Mouse (Mus musculus): ENCODE data around the gene Amn1. TPM values are rescaled to one million over a fixed set of nuclear protein-coding genes. Genes with fewer than 3 reads are reported as not detected.
A peak's percentile ranks its signal among the peaks of the same experiment; 100 is the strongest.
"Not testable (repeated sequence)": the region's sequence is repeated elsewhere in the genome, so short reads cannot be mapped to it uniquely, and the experiment has no call there.

Amn1 gene
- total and polyA plus RNA-seq, 2 experiments from 2014 or later: 37.5 to 90.6 TPM

DNA sequence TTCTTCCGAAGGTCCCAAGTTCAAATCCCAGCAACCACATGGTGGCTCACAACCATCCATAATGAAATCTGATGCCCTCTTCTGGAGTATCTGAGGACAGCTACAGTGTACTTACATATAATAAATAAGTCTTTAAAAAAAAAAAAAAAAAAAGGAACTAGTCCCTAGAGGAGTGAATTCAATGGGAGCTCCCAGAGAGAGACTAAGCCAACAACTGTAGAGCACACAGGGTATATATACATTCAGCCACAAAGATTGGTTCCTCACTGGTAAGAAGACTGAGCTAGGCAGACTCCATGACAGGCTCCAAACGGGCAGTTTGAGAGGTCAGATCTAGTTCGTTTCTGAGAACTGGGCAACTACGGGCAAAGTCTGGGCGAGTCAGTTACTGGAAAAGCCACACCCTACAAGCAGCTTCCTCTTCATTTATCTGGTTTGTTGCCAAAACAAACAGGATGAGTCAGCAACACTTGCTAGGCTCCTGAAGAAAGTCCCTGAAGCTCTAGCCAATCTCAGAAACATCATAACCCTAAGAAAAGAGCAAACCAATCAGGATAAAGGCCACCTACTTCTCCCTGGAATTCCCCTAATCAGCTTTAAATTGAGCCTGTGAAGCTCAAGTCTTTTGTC is 4.9 kb upstream of the Amn1 start:
- no peaks in the 10 kb centered on the region for H3K4me1 ChIP-seq (ENCODE audit: insufficient read depth, low read length)
- TF ChIP-seq CTCF (IDR thresholded peaks at IDR 0.05; ENCODE audit: low read depth): no peak
- no peaks in the 10 kb centered on the region for H3K27me3 ChIP-seq (ENCODE audit: insufficient read depth, low read length)
- DNase-seq (ENCODE audit: low spot score): no peak
- no peak overlapping the region for H3K4me3 ChIP-seq (ENCODE audit: low read length)
- no peak for ATAC-seq
- no peak overlapping the region for H3K4me2 ChIP-seq (ENCODE audit: low read depth, low read length)
- WGBS: 84% methylated on average over 5 of the region's 5 CpGs
- H3K27ac ChIP-seq: no peak overlapping the region
- no peaks in the 10 kb centered on the region for H3K36me3 ChIP-seq (ENCODE audit: insufficient read depth, low read length)
- H3K9ac ChIP-seq (replicated peaks; ENCODE audit: low read length): no peak overlapping the region
- no peaks in the 10 kb centered on the region for H3K9me3 ChIP-seq (ENCODE audit: low read length)

DNA sequence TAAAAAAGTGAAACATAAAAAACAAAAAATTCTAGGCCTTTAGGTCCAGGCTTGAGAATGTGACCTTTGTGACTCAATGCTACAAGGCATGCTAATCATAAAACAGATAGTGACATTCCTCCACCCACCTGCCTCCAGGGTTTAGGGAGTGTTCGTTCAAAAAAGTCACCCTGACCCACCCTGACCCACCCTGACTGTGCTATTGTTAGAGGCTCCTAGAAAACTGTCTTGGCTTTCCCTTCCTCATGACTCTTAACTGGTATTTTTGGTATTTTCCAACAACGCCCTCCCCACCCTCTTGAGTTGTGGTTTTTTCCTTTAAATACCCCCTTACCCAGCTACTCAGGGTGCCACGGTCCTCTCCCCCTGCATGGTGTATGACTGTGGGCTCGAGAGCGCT is 3.4 kb upstream of the Amn1 start:
- not testable (repeated sequence) for H3K4me3 ChIP-seq (ENCODE audit: low read length); H3K27me3 ChIP-seq (ENCODE audit: insufficient read depth, low read length); H3K36me3 ChIP-seq (ENCODE audit: insufficient read depth, low read length); ATAC-seq; H3K4me2 ChIP-seq (ENCODE audit: low read depth, low read length); DNase-seq (ENCODE audit: low spot score); H3K4me1 ChIP-seq (ENCODE audit: insufficient read depth, low read length); H3K27ac ChIP-seq; H3K9me3 ChIP-seq (ENCODE audit: low read length); H3K9ac ChIP-seq (replicated peaks; ENCODE audit: low read length)
- 86% methylated on average over 5 of the region's 5 CpGs for WGBS

DNA sequence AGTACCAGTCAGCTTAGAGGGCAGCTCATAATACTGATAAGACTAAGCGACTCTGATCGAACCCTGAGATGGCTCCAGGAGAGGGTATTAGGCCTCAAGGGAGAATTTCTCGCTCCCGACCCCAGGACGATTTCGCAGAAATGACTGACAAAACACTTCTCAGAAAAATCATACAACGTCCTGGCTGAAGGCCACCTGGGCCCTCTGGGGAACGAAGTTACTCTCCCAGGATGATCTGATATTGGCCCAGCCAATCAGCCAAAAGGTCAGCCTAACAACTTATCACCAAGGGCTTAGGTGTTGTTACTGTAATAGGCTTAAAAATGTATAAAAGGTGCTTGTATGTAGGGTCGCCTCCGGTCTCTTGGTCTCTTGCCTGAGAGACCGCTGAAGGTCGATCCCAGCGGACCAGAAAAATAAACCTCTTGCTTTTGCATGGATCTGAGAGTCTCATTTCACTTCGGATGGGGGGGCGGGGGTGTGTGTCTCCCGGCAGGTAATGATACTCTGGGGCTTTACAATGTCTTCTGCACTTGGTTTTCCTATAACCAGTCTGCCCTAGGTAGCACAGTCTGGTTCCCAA is 919 bp upstream of the Amn1 start:
- 95% methylated on average over 16 of the region's 16 CpGs for WGBS
- H3K9ac ChIP-seq (replicated peaks; ENCODE audit: low read length): no peak overlapping the region
- no peak for TF ChIP-seq CTCF (IDR thresholded peaks at IDR 0.05; ENCODE audit: low read depth)
- peaks cover 9% of the 10 kb centered on the region for H3K4me1 ChIP-seq (ENCODE audit: insufficient read depth, low read length)
- H3K27ac ChIP-seq: peak overlapping the region; percentile 98; the same call in 1 of the 2 replicates
- H3K27me3 ChIP-seq (ENCODE audit: insufficient read depth, low read length): no peaks in the 10 kb centered on the region
- H3K4me2 ChIP-seq (ENCODE audit: low read depth, low read length): peak overlapping the region; percentile 76; the same call in 1 of the 2 replicates
- no peaks in the 10 kb centered on the region for H3K36me3 ChIP-seq (ENCODE audit: insufficient read depth, low read length)
- H3K9me3 ChIP-seq (ENCODE audit: low read length): no peaks in the 10 kb centered on the region
- DNase-seq (ENCODE audit: low spot score) (no peak), ATAC-seq (no peak)
- H3K4me3 ChIP-seq (ENCODE audit: low read length): no peak overlapping the region

DNA sequence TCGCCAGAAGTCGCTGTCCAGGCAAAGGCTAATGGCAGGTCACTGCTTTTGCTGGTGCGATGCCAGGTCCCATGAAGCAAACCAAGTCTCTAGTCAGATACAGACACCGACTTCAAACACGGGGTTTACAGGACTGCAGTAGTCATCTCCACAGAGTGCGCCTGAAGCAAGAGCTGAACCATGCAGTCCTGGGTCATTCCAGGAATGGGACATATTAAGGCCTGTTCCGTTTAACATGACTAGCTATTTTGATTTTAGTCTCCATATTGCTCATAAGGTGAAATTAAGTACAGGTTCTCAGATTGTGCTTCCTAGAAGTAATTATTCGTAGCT is 379 bp upstream of the Amn1 start:
- 34% methylated on average over 8 of the region's 8 CpGs for WGBS
- Histone ChIP-seq H3K4me2 (ENCODE audit: low read depth, low read length) (peak overlapping the region; percentile 76), H3K27ac (peak overlapping the region; percentile 98)

DNA sequence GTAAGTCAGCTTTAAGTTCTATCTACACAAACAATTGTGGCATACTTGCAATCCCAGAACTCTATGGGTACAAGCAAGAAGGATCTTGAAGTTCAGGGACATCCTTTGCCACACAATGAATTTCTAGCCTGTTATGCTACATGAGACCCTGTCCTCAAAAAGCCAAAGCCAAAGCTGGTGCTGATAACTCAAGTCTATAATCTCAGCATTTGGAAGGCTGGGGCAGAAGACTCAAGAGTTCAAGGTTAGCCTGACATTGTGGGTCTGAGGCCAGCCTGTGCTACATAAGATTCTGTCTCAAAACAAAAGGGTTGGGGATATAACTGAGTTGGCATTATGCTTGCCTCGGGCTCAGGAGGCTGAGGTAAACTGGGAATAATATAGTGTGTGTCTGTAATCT is 1.1 kb downstream of the Amn1 start:
- Histone ChIP-seq H3K9me3 (ENCODE audit: low read length) (no peaks in the 10 kb centered on the region), H3K9ac (replicated peaks; ENCODE audit: low read length) (peak overlapping the region; percentile 92; the same call in 1 of the 2 replicates), H3K4me2 (ENCODE audit: low read depth, low read length) (peak overlapping the region; percentile 76), H3K27ac (no peak overlapping the region), H3K27me3 (ENCODE audit: insufficient read depth, low read length) (no peaks in the 10 kb centered on the region), H3K36me3 (ENCODE audit: insufficient read depth, low read length) (no peaks in the 10 kb centered on the region; the same call in 1 of the 2 replicates), H3K4me3 (ENCODE audit: low read length) (peak overlapping the region; percentile 80), H3K4me1 (ENCODE audit: insufficient read depth, low read length) (peaks cover 9% of the 10 kb centered on the region)
- DNase-seq (ENCODE audit: low spot score): no peak
- WGBS: 71% methylated on average over 1 of the region's 1 CpGs
- no peak for ATAC-seq
- TF ChIP-seq CTCF (IDR thresholded peaks at IDR 0.05; ENCODE audit: low read depth): no peak

More for the DNA sequence above, 379 bp upstream of the Amn1 start:
- Histone ChIP-seq H3K36me3 (ENCODE audit: insufficient read depth, low read length) (no peaks in the 10 kb centered on the region), H3K4me3 (ENCODE audit: low read length) (peak overlapping the region; percentile 80), H3K9me3 (ENCODE audit: low read length) (no peaks in the 10 kb centered on the region), H3K27me3 (ENCODE audit: insufficient read depth, low read length) (no peaks in the 10 kb centered on the region), H3K4me1 (ENCODE audit: insufficient read depth, low read length) (peaks cover 9% of the 10 kb centered on the region), H3K9ac (replicated peaks; ENCODE audit: low read length) (peak overlapping the region; percentile 92)
- no peak for DNase-seq (ENCODE audit: low spot score)
- peak; percentile 81; the same call in 1 of the 2 replicates for ATAC-seq
- no peak for TF ChIP-seq CTCF (IDR thresholded peaks at IDR 0.05; ENCODE audit: low read depth)

DNA sequence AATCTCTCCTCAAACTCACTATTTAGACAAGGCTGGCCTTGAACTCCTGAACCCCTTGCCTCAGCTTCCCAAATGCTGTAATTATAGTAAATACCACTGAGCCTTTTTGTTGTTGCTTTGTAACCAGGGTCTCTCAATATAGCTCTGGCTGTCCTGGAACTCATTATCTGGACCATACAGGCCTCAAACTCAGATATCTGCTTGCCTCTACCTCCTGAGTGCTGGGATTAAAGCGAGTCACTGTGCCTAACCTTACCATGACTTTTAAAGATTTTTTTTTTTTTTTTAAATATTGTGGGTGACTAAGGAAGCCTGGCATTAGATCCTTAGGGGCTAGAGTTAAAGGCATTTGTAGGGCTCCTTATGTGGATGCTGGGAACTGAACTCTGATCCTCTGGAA is 4.5 kb downstream of the Amn1 start:
- WGBS: 94% methylated on average over 1 of the region's 1 CpGs
- peaks cover 9% of the 10 kb centered on the region for H3K4me1 ChIP-seq (ENCODE audit: insufficient read depth, low read length)
- no peak for TF ChIP-seq CTCF (IDR thresholded peaks at IDR 0.05; ENCODE audit: low read depth)
- no peaks in the 10 kb centered on the region for H3K9me3 ChIP-seq (ENCODE audit: low read length)
- H3K9ac ChIP-seq (replicated peaks; ENCODE audit: low read length): no peak overlapping the region
- no peak overlapping the region for H3K4me3 ChIP-seq (ENCODE audit: low read length)
- ATAC-seq (no peak), DNase-seq (ENCODE audit: low spot score) (no peak)
- no peaks in the 10 kb centered on the region for H3K27me3 ChIP-seq (ENCODE audit: insufficient read depth, low read length)
- H3K36me3 ChIP-seq (ENCODE audit: insufficient read depth, low read length): peaks cover 13% of the 10 kb centered on the region
- no peak overlapping the region for H3K4me2 ChIP-seq (ENCODE audit: low read depth, low read length)
- H3K27ac ChIP-seq: no peak overlapping the region

DNA sequence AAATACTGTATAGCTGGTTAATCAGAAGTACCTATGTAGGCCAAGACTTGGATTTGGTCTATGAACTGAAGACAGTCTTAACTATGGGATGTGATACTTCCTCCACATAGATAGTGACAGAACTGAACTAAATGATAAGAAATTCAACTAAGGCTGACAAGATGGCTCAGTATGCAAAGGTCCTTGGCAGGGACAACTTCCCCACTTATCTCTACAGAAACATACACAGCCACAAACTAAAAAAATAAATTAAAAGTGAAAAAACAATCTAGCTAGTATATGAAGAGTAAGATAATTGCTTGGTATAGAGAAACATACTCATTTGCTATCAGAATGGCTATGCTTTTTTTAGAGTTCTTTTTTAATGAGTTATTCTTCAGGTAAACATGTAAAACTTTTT is 9.4 kb downstream of the Amn1 start:
- no peaks in the 10 kb centered on the region for H3K27me3 ChIP-seq (ENCODE audit: insufficient read depth, low read length)
- no peak overlapping the region for H3K9ac ChIP-seq (replicated peaks; ENCODE audit: low read length)
- ATAC-seq (no peak), DNase-seq (ENCODE audit: low spot score) (no peak)
- H3K4me3 ChIP-seq (ENCODE audit: low read length): no peak overlapping the region
- H3K27ac ChIP-seq: no peak overlapping the region
- H3K4me1 ChIP-seq (ENCODE audit: insufficient read depth, low read length): no peaks in the 10 kb centered on the region
- H3K36me3 ChIP-seq (ENCODE audit: insufficient read depth, low read length): peaks cover 21% of the 10 kb centered on the region
- peaks cover 7% of the 10 kb centered on the region; the same call in 1 of the 2 replicates for H3K9me3 ChIP-seq (ENCODE audit: low read length)
- no peak overlapping the region for H3K4me2 ChIP-seq (ENCODE audit: low read depth, low read length)
- TF ChIP-seq CTCF (IDR thresholded peaks at IDR 0.05; ENCODE audit: low read depth): no peak

Data from hindbrain, postnatal 0 days (tissue).